Mouse (Mus musculus) heart, embryonic 11.5 days (tissue): ENCODE results near the gene Ccnl1. TPM values are rescaled to one million over a fixed set of nuclear protein-coding genes. Genes with fewer than 3 reads are reported as not detected.

Experiments
- ATAC-seq: fragments of 200-750 bp; cut with Nextera tagmentation; replicated peaks from 2 replicates; pipeline ENCODE4 v1.8.0; 2017; ENCODE audit warnings: moderate library complexity; ENCODE audit not compliant: insufficient number of reproducible peaks, low FRiP score, low TSS enrichment
- H3K27ac ChIP-seq: fragments of 300-500 bp; sonication (generic); 2 replicates; pipeline ENCODE4 v1.5.1; 2014; ENCODE audit warnings: mild to moderate bottlenecking, low read depth, low read length
- H3K27me3 ChIP-seq: fragments of 300-500 bp; sonication (generic); 2 replicates; pipeline ENCODE4 v1.6.1; 2014; ENCODE audit warnings: mild to moderate bottlenecking, low read length, mixed read lengths; ENCODE audit not compliant: control insufficient read depth, insufficient read depth
- H3K36me3 ChIP-seq: fragments of 300-500 bp; sonication (generic); 2 replicates; pipeline ENCODE4 v1.6.1; 2014; ENCODE audit warnings: mild to moderate bottlenecking, low read length, moderate library complexity, mixed read lengths; ENCODE audit not compliant: control insufficient read depth, insufficient read depth
- H3K4me1 ChIP-seq: fragments of 300-500 bp; sonication (generic); 2 replicates; pipeline ENCODE4 v1.6.1; 2014; ENCODE audit warnings: low read length; ENCODE audit not compliant: control insufficient read depth, insufficient read depth
- H3K4me2 ChIP-seq: fragments of 300-500 bp; sonication (generic); 2 replicates; pipeline ENCODE4 v1.6.1; 2014; ENCODE audit warnings: mild to moderate bottlenecking, moderate library complexity
- H3K4me3 ChIP-seq: fragments of 300-500 bp; sonication (generic); 2 replicates; pipeline ENCODE4 v1.5.1; 2014; ENCODE audit warnings: low read depth, low read length
- H3K9ac ChIP-seq: fragments of 300-500 bp; sonication (generic); 2 replicates; pipeline ENCODE4 v1.6.1; 2014; ENCODE audit warnings: mild to moderate bottlenecking, low read depth, low read length, moderate library complexity
- H3K9me3 ChIP-seq: fragments of 300-500 bp; sonication (generic); replicated peaks from 2 replicates; pipeline ENCODE4 v1.6.1; 2016; ENCODE audit warnings: low read length; ENCODE audit not compliant: control insufficient read depth
- WGBS: fragments of 180-500 bp; shearing (Covaris S2); extraction: QIAGEN DNeasy Blood & Tissue Kit; methylation state at CpG from one replicate; pipeline ENCODE4 v1.1.7; 2014; ENCODE audit not compliant: insufficient replicate concordance; 5-methylcytosine and 5-hydroxymethylcytosine counted together
- polyA plus RNA-seq: library from polyadenylated mRNA; unstranded; fragments of >200 nt; fragmentation: Nextera tagmentation; extraction: Ambion mirVana; gene quantifications from 2 replicates; pipeline ENCODE4 v1.2.1, GENCODE M21; 2014

The Ccnl1 gene
- polyA plus RNA-seq, 1 experiment from 2014 or later: 91.5 TPM

- WGBS: 75% methylated on average over 4 of the region's 4 CpGs
- H3K36me3 ChIP-seq: no peaks in the 10 kb centered on the region
- no peak overlapping the region for H3K9ac ChIP-seq
- no peaks in the 10 kb centered on the region for H3K4me1 ChIP-seq
- ATAC-seq: no peak
- no peaks in the 10 kb centered on the region for H3K9me3 ChIP-seq
- no peaks in the 10 kb centered on the region for H3K27me3 ChIP-seq
- H3K4me2 ChIP-seq: no peak overlapping the region
- no peak overlapping the region for H3K4me3 ChIP-seq
- no peak overlapping the region for H3K27ac ChIP-seq
Observed at GRCm38 (mm10) chr3:65990524-65990923, 32.5 kb upstream of the Ccnl1 start.

DNA sequence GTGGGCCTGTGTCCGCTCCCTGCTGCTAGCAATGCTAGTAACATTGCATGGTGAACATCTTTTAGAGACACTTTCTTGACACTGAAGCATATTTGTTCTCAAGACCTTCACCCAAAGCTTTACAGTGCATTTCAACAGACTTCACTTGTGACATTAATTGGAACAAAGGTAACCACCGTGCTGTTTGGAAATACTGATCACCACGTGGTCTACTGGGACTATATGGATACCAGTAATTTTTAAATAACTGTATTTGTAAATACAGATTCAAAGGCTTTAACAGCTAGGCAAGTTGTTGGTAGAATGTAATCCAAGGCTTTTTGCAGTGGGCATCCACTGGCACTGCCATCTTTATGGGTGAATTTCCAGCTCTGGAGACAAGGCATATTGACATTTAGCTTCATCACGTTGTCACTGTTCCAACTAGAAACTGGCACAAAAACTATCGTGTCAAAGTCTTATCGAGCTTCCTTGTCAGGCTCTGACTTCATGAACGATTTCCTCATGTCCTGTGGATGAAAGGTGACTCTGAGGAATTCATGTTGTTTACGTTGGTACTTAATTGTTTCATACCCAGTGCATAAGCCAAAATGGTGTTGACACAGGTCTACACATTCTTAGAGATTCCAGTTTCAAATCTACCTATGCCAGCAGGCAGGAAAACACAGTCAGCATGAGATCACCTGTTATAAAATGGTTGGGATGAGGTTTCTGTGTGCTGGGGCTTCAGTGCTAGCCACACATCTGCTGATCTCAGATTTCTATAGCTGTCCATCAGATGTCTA lies 30.9 kb upstream of the Ccnl1 start:
- ATAC-seq: no peak
- H3K9me3 ChIP-seq: no peaks in the 10 kb centered on the region
- no peaks in the 10 kb centered on the region for H3K27me3 ChIP-seq
- no peaks in the 10 kb centered on the region for H3K36me3 ChIP-seq
- H3K4me2 ChIP-seq: no peak overlapping the region
- no peak overlapping the region for H3K4me3 ChIP-seq
- no peak overlapping the region for H3K27ac ChIP-seq
- WGBS: 75% methylated on average over 8 of the region's 8 CpGs
- H3K9ac ChIP-seq: no peak overlapping the region
- no peaks in the 10 kb centered on the region for H3K4me1 ChIP-seq

GRCm38 (mm10) chr3:65976296-65976695 lies 18.2 kb upstream of the Ccnl1 start:
- H3K4me1 ChIP-seq: peaks cover 10% of the 10 kb centered on the region; the same call in 1 of the 2 replicates
- H3K9me3 ChIP-seq: no peaks in the 10 kb centered on the region
- ATAC-seq: no peak
- WGBS: 45% methylated on average over 3 of the region's 3 CpGs
- no peaks in the 10 kb centered on the region for H3K36me3 ChIP-seq
- H3K4me2 ChIP-seq: no peak overlapping the region
- no peaks in the 10 kb centered on the region for H3K27me3 ChIP-seq
- peak overlapping the region; percentile 99; the same call in 1 of the 2 replicates for H3K27ac ChIP-seq
- no peak overlapping the region for H3K4me3 ChIP-seq
- no peak overlapping the region for H3K9ac ChIP-seq

DNA sequence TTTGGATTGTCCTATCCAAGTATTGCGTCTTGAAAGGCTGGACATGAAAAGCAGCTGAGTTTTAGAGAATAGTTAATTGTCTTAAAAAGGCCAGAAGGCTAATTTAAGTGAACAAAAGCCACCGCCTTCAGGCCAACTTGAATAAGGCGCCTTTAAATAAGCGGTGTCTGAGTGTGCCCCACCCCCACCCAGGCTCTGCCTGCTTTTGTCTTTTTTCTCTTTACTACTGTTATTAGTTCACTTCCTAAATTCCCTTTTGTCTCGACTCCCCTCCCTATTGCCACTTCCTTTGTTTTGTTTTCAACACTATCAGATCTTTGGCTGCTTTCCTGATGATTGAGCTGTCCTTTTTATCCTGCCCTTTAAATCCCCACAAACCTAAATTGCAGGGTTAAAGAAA lies 17.3 kb upstream of the Ccnl1 start:
- peaks cover 10% of the 10 kb centered on the region; the same call in 1 of the 2 replicates for H3K4me1 ChIP-seq
- no peaks in the 10 kb centered on the region for H3K36me3 ChIP-seq
- no peaks in the 10 kb centered on the region for H3K27me3 ChIP-seq
- H3K27ac ChIP-seq: peak overlapping the region; percentile 99
- no peaks in the 10 kb centered on the region for H3K9me3 ChIP-seq
- H3K9ac ChIP-seq: peak overlapping the region; percentile 50
- WGBS: 10% methylated on average over 5 of the region's 5 CpGs
- H3K4me3 ChIP-seq: peak overlapping the region; percentile 62
- ATAC-seq: no peak
- H3K4me2 ChIP-seq: peak overlapping the region; percentile 68

GRCm38 (mm10) chr3:65974232-65975058 lies 16.4 kb upstream of the Ccnl1 start:
- Histone ChIP-seq H3K4me3 (peak overlapping the region; percentile 62), H3K9ac (peak overlapping the region; percentile 81), H3K27me3 (no peaks in the 10 kb centered on the region), H3K9me3 (no peaks in the 10 kb centered on the region), H3K4me2 (peak overlapping the region; percentile 68), H3K4me1 (peaks cover 10% of the 10 kb centered on the region; the same call in 1 of the 2 replicates), H3K27ac (peak overlapping the region; percentile 99), H3K36me3 (no peaks in the 10 kb centered on the region)
- under 1% methylated on average over 43 of the region's 43 CpGs for WGBS
- ATAC-seq: peak; percentile 98

- ATAC-seq: no peak
- Histone ChIP-seq H3K36me3 (no peaks in the 10 kb centered on the region), H3K27me3 (no peaks in the 10 kb centered on the region), H3K4me1 (peaks cover 10% of the 10 kb centered on the region; the same call in 1 of the 2 replicates), H3K27ac (peak overlapping the region; percentile 99), H3K9me3 (no peaks in the 10 kb centered on the region), H3K4me3 (peak overlapping the region; percentile 62), H3K4me2 (peak overlapping the region; percentile 68), H3K9ac (peak overlapping the region; percentile 81)
- WGBS: 28% methylated on average over 8 of the region's 8 CpGs
Observed at GRCm38 (mm10) chr3:65973501-65974231, 15.6 kb upstream of the Ccnl1 start.

DNA sequence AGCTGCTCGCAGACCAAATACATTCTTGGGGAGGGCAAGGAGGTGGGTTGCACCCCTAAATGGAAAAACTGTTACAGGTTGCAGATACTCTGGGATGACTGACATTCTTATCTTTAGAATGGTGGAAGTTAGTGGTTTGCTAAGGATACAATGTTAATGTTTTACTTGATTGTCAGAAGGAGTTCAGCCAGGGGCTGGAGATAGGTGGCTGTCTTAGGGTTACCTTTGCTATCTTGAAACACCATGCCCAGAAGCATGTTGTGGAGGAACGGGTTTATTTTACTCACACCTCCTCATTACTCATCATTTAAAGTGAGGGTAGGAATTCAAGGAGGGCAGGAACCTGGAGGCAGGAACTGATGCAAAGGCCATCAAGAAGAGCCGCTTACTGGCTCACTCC lies 11.1 kb upstream of the Ccnl1 start:
- Histone ChIP-seq H3K27me3 (no peaks in the 10 kb centered on the region), H3K4me3 (no peak overlapping the region), H3K9ac (no peak overlapping the region), H3K27ac (no peak overlapping the region), H3K4me1 (no peaks in the 10 kb centered on the region; the same call in 1 of the 2 replicates), H3K4me2 (no peak overlapping the region), H3K9me3 (no peaks in the 10 kb centered on the region), H3K36me3 (no peaks in the 10 kb centered on the region)
- no peak for ATAC-seq
- 80% methylated on average over 3 of the region's 3 CpGs for WGBS

DNA sequence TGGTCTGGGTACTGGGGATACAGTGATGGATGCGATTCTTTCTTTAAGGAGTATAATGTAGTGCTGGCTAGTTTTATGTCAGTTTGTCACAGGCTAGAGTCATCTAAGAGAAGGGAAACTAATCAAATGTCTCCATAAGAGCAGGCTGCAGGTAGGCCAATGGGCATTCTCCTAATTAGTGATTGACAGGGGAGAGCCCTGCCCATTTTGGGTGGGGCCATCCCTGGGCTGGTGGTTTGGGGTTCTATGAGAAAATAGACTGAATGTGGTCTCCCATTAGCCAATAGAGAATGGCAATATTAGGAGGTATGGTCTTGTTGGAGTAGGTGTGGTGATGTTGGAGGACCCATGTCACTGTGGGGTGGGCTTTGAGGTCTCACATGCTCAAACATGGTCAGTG lies 8.3 kb upstream of the Ccnl1 start:
- no peaks in the 10 kb centered on the region for H3K36me3 ChIP-seq
- no peaks in the 10 kb centered on the region for H3K9me3 ChIP-seq
- ATAC-seq: no peak
- H3K9ac ChIP-seq: no peak overlapping the region
- no peak overlapping the region for H3K4me3 ChIP-seq
- WGBS: 91% methylated on average over 1 of the region's 1 CpGs
- no peaks in the 10 kb centered on the region for H3K4me1 ChIP-seq
- H3K27ac ChIP-seq: no peak overlapping the region
- no peak overlapping the region for H3K4me2 ChIP-seq
- H3K27me3 ChIP-seq: no peaks in the 10 kb centered on the region
